Mouse (Mus musculus) ES-E14 (cell line): ENCODE data around the gene Chst11. TPM values are rescaled to one million over a fixed set of nuclear protein-coding genes. Genes with fewer than 3 reads are reported as not detected.

Experiments
- DNase-seq: peaks from one replicate; pipeline ENCODE4 v3.0.0-alpha.2; 2013; ENCODE audit warnings: low read depth, low spot score
- H3K27ac ChIP-seq: 2 replicates; pipeline ENCODE4 v1.5.1; 2012; ENCODE audit warnings: low read depth, mild to moderate bottlenecking, low read length, moderate library complexity, mixed read lengths; ENCODE audit not compliant: poor library complexity, insufficient read depth, severe bottlenecking
- H3K36me3 ChIP-seq: 2 replicates; pipeline ENCODE4 v1.6.1; 2012; ENCODE audit warnings: mild to moderate bottlenecking, low read length, moderate library complexity, mixed read lengths; ENCODE audit not compliant: control insufficient read depth, poor library complexity, insufficient read depth, severe bottlenecking
- H3K4me1 ChIP-seq, 2 experiments: fragments of 150-350 bp in 1 of 2; sonication (generic) in 1 of 2; 2 replicates each; pipeline ENCODE4 v1.6.1; 2012; ENCODE audit warnings: low read length in 2 of 2, mild to moderate bottlenecking in 1 of 2, mixed read lengths in 1 of 2; ENCODE audit not compliant: control insufficient read depth in 2 of 2, insufficient read depth in 2 of 2, poor library complexity in 1 of 2
- H3K4me3 ChIP-seq, 2 experiments: fragments of 150-350 bp in 1 of 2; sonication (generic) in 1 of 2; 2 replicates each; pipeline ENCODE4 v1.5.1; 2012; ENCODE audit warnings: low read length in 2 of 2, low read depth in 1 of 2, mild to moderate bottlenecking in 1 of 2, mixed read lengths in 1 of 2; ENCODE audit not compliant: insufficient read depth in 1 of 2, poor library complexity in 1 of 2, severe bottlenecking in 1 of 2
- H3K9ac ChIP-seq: 2 replicates; pipeline ENCODE4 v1.6.1; 2012; ENCODE audit warnings: low read depth, mild to moderate bottlenecking, low read length, mixed read lengths; ENCODE audit not compliant: poor library complexity, insufficient read depth, severe bottlenecking
- H3K9me3 ChIP-seq: fragments of 150-350 bp; sonication (generic); 2 replicates; pipeline ENCODE4 v1.6.1; 2012; ENCODE audit warnings: low read depth, mild to moderate bottlenecking, low read length; ENCODE audit not compliant: control insufficient read depth, insufficient read depth
- CHD2 ChIP-seq: IDR thresholded peaks from 2 replicates; pipeline ENCODE4 v1.6.1; 2014; ENCODE audit warnings: mild to moderate bottlenecking, low read depth, low read length, inconsistent platforms
- HCFC1 ChIP-seq: IDR thresholded peaks from 2 replicates; pipeline ENCODE4 v1.6.1; 2012; ENCODE audit warnings: low read length, inconsistent platforms, borderline replicate concordance; ENCODE audit not compliant: insufficient read depth
- MAFK ChIP-seq: IDR thresholded peaks from 2 replicates; pipeline ENCODE4 v1.6.1; 2014; ENCODE audit warnings: mild to moderate bottlenecking, low read depth, low read length, inconsistent platforms; ENCODE audit not compliant: insufficient read depth
- ZC3H11A ChIP-seq: IDR thresholded peaks from 2 replicates; pipeline ENCODE4 v1.6.1; 2012; ENCODE audit warnings: low read depth, mild to moderate bottlenecking, inconsistent platforms, low read length, borderline replicate concordance
- ZNF384 ChIP-seq: IDR thresholded peaks from 2 replicates; pipeline ENCODE4 v1.6.1; 2012; ENCODE audit warnings: low read depth, low read length, inconsistent platforms
- in situ Hi-C, 2 experiments: fragments of 600-800 bp; cut with MboI; formaldehyde crosslinking; loops; one replicate each; pipeline ENCODE4 v1.15.1; 2025; ENCODE audit warnings: low sequenced_read_pairs in 2 of 2, inconsistent platforms in 1 of 2; ENCODE audit not compliant: unreplicated experiment in 2 of 2
- total RNA-seq: library from RNA; depleted of rRNA; stranded (reverse); fragments of 300-350 nt; gene quantifications from 2 replicates; pipeline ENCODE4 v1.2.3, GENCODE M21; 2012

Gene Chst11
- total RNA-seq, 1 experiment: 8.6 TPM

DNA sequence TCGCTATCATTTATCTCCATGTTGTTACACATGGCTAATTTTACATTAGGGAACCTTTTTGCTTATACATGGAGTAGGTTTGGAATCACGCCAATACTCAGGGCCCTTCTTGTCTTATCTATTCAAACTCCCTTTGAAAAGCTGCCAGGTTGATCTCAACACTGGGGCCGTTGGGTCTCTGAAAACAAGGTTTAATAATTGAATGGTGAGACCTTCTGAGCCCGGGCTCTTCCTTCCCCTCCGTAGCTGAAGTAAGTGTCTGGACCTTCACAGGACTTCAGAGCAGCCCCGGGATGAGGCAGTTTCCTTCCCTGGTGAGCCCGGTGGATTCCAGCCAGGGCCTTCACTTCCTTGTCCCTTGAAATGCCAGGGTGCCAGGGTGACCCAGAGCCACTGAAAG is 5.6 kb downstream of the Chst11 start:
- Histone ChIP-seq H3K36me3 (no peaks in the 10 kb centered on the region), H3K4me1 (peaks cover 0 to 2% of the 10 kb centered on the region in 2 experiments; a peak in 1 of 4 replicates), H3K4me3 (no peak overlapping the region), H3K27ac (no peak overlapping the region), H3K9ac (no peak overlapping the region), H3K9me3 (no peaks in the 10 kb centered on the region)
- no peak for DNase-seq
- TF ChIP-seq ZNF384 (no peak), ZC3H11A (no peak), HCFC1 (no peak), CHD2 (no peak), MAFK (no peak)
- in situ Hi-C loops: no loop called here

DNA sequence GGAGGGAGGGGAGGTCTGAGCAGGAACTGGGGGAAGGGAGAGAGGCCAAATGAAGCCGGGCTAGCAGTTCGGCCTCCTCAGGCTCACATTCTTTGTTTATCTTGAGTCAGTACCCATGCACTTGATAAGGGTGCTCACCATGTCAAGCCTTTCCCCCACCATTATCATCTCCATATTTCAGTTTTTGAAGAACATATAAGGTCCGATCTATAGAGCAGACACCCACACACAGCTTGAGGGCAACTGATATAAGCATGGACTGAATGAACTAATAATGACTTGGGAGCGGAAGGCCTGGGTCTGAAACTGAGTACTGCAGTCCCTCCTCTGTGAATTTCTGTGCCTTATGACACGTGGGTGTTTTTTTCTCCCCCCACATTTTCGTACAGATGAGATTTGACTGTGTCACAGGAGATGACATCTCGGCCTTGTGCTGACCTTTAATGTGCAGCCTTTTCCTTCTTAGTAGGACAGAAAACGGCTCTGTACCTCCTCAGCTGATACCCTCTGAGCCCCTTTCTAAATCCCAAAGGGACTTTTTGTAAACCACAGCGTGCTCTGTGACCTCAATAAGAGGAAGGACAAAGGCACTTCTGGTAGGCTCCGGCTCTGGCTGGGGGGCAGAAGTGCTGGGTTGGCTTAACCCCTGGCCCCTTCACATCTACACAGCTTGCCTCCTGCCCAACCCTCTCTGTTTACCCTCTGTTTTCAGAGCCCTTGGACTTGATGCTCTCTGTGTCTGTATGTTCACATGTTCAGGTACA is 6.6 kb downstream of the Chst11 start:
- in situ Hi-C loops: no loop called here
- H3K4me1 ChIP-seq: no peaks in the 10 kb centered on the region
- H3K4me3 ChIP-seq: no peak overlapping the region
- DNase-seq: no peak
- TF ChIP-seq MAFK (no peak), HCFC1 (no peak), ZNF384 (no peak), CHD2 (no peak), ZC3H11A (no peak)
- no peaks in the 10 kb centered on the region for H3K9me3 ChIP-seq
- no peak overlapping the region for H3K27ac ChIP-seq
- H3K9ac ChIP-seq: no peak overlapping the region
- no peaks in the 10 kb centered on the region for H3K36me3 ChIP-seq

DNA sequence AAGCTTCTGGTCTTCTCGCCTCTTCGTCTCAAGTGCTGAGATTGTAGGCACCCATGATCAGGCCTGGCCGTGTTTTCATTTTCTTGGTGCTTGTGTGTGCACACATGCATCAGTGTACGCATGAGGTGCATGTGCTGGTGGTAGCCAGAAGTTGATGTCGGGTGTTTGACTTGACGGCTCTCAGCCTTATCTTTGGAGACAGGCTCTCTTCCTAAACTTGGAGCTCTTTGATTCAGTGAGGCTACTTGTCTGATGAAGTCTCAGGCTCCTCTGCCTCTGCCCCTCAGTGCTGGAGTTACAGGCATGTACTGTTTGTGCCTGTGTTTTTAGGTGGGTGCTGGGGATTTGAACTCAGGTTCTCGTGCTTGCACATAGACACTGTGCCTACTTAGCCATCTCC is 9.0 kb downstream of the Chst11 start:
- Histone ChIP-seq H3K9me3 (no peaks in the 10 kb centered on the region), H3K36me3 (no peaks in the 10 kb centered on the region), H3K4me3 (no peak overlapping the region), H3K27ac (no peak overlapping the region), H3K4me1 (no peaks in the 10 kb centered on the region), H3K9ac (no peak overlapping the region)
- no peak for TF ChIP-seq HCFC1
- TF ChIP-seq ZNF384: no peak
- TF ChIP-seq MAFK: no peak
- no peak for TF ChIP-seq ZC3H11A
- TF ChIP-seq CHD2: no peak
- DNase-seq: no peak
- in situ Hi-C loops: no loop called here

- in situ Hi-C loops: no loop called here
- Histone ChIP-seq H3K4me1 (no peaks in the 10 kb centered on the region), H3K27ac (no peak overlapping the region), H3K9ac (no peak overlapping the region), H3K4me3 (no peak overlapping the region), H3K36me3 (no peaks in the 10 kb centered on the region), H3K9me3 (no peaks in the 10 kb centered on the region)
- no peak for DNase-seq
- TF ChIP-seq ZNF384 (no peak), CHD2 (no peak), MAFK (no peak), HCFC1 (no peak), ZC3H11A (no peak)
Measured at GRCm38 (mm10) chr10:82997460-82997859, 12.2 kb downstream of the Chst11 start.
